Mouse (Mus musculus) intestine, embryonic 15.5 days (tissue): ENCODE measurements around the gene Ifitm6. TPM values are rescaled to one million over a fixed set of nuclear protein-coding genes. Genes with fewer than 3 reads are reported as not detected.
A peak's percentile ranks its signal among the peaks of the same experiment; 100 is the strongest.
"Not testable (repeated sequence)": the region's sequence is repeated elsewhere in the genome, so short reads cannot be mapped to it uniquely, and the experiment has no call there.

Experiments used
- ATAC-seq: fragments of 200-750 bp; cut with Nextera tagmentation; 2 replicates; pipeline ENCODE4 v1.8.0; 2017; ENCODE audit warnings: moderate TSS enrichment, moderate library complexity
- H3K27ac ChIP-seq: fragments of 300-500 bp; sonication (generic); 2 replicates; pipeline ENCODE4 v1.5.1; 2015; ENCODE audit warnings: mild to moderate bottlenecking, inconsistent platforms
- H3K27me3 ChIP-seq: fragments of 300-500 bp; sonication (generic); replicated peaks from 2 replicates; pipeline ENCODE4 v1.6.1; 2015; ENCODE audit warnings: inconsistent platforms
- H3K36me3 ChIP-seq: fragments of 300-500 bp; sonication (generic); 2 replicates; pipeline ENCODE4 v1.6.1; 2015; ENCODE audit warnings: inconsistent platforms
- H3K4me1 ChIP-seq: fragments of 300-500 bp; sonication (generic); replicated peaks from 2 replicates; pipeline ENCODE4 v1.6.1; 2015; ENCODE audit warnings: inconsistent platforms
- H3K4me2 ChIP-seq: fragments of 300-500 bp; sonication (generic); replicated peaks from 2 replicates; pipeline ENCODE4 v1.6.1; 2015; ENCODE audit warnings: mild to moderate bottlenecking, inconsistent platforms
- H3K4me3 ChIP-seq: fragments of 300-500 bp; sonication (generic); replicated peaks from 2 replicates; pipeline ENCODE4 v1.5.1; 2015; ENCODE audit warnings: inconsistent platforms
- H3K9ac ChIP-seq: fragments of 300-500 bp; sonication (generic); 2 replicates; pipeline ENCODE4 v1.6.1; 2015; ENCODE audit warnings: inconsistent platforms
- H3K9me3 ChIP-seq: fragments of 300-500 bp; sonication (generic); 2 replicates; pipeline ENCODE4 v1.6.1; 2016; ENCODE audit warnings: inconsistent platforms
- WGBS: fragments of 180-500 bp; shearing (Covaris S2); methylation state at CpG from one replicate; pipeline ENCODE4 v1.1.7; 2015; 5-methylcytosine and 5-hydroxymethylcytosine counted together
- polyA plus RNA-seq: library from polyadenylated mRNA; unstranded; fragments of >200 nt; fragmentation: Nextera tagmentation; extraction: Ambion mirVana; gene quantifications from 2 replicates; pipeline ENCODE4 v1.2.1, GENCODE M21; 2015

Ifitm6 gene
- 1.6 and 3.6 TPM in 2 replicates for polyA plus RNA-seq

DNA sequence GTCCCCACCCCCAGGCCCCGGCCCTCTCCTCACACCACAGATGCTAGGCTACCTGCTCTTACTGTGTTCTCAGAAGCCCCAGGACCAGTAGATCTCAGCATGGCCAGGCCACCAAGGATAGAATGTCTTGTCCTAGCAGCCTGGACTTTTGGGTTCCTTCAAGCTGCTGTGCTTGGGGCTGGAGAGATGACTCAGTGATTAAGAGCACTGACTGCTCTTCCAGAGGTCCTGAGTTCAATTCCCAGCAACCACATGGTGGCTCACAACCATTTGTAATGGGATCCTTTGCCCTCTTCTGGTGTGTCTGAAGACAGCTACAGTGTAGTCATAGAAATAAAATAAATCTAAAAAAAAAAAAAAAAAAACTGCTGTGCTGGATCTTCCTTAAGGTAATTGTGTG, at the start of gene Ifitm6:
TSS of gene Ifitm6 (minus strand) at position 101 of the 400 bp plus-strand sequence.
- not testable (repeated sequence) for H3K27me3 ChIP-seq, ATAC-seq, H3K4me1 ChIP-seq, H3K36me3 ChIP-seq, H3K4me2 ChIP-seq, H3K27ac ChIP-seq, H3K4me3 ChIP-seq, H3K9me3 ChIP-seq, H3K9ac ChIP-seq
- WGBS, result 82% methylated on average over 1 of the region's 1 CpGs

DNA sequence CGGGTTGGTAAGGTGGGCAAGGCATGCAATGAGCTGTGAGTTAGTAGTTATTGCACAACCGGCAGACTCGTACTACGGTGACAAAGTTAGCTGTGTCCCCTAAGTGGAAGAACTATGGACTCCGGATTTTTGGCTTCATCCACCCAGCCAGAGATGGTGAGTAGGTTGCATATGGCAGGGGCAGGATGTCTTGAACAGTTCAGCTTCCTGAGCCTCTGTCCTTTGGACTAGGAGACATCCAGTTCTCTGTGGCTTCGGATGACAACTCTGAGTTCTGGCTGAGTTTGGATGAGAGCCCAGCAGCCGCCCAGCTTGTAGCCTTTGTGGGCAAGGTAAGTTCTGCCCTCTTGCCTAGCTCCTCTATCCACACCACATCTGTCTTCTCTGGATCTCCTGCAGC, 46.9 kb upstream of the Ifitm6 start:
- 76% methylated on average over 7 of the region's 7 CpGs for WGBS
- H3K4me2 ChIP-seq, result no peak overlapping the region
- H3K4me1 ChIP-seq, result peaks cover 20% of the 10 kb centered on the region
- H3K4me3 ChIP-seq, result no peak overlapping the region
- H3K9ac ChIP-seq, result no peak overlapping the region
- 0 out of 2 replicates have a peak, but pooled peaks cover 2% of the 10 kb centered on the region for H3K36me3 ChIP-seq
- 0 out of 2 replicates have a peak, but pooled peaks cover 2% of the 10 kb centered on the region for H3K27me3 ChIP-seq
- no peak for ATAC-seq
- 0 out of 2 replicates have a peak overlapping the region, but pooled peaks have one; percentile 28 for H3K27ac ChIP-seq
- no peaks in the 10 kb centered on the region for H3K9me3 ChIP-seq

DNA sequence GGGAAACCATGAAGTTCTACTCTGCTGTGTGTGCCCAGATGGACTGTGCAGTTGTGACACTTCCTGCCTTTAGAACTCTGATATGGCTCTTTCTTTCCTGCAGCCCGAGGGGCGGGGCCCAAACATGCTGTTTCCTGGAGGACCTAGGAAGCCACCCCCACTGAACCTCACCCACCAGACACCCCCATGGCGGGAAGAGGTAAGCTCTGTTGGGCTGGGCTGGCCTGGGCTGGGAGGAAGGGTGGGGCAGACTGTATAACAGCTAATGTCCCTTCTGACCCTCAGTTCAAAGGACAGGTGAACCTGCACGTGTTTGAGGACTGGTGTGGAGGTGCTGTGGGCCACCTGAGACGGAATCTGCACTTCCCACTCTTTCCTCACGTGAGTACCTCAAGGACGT, 46.5 kb upstream of the Ifitm6 start:
- ATAC-seq, result peak; percentile 81
- H3K4me2 ChIP-seq, result no peak overlapping the region; the same call in 1 of the 2 replicates
- 0 out of 2 replicates have a peak, but pooled peaks cover 2% of the 10 kb centered on the region for H3K36me3 ChIP-seq

DNA sequence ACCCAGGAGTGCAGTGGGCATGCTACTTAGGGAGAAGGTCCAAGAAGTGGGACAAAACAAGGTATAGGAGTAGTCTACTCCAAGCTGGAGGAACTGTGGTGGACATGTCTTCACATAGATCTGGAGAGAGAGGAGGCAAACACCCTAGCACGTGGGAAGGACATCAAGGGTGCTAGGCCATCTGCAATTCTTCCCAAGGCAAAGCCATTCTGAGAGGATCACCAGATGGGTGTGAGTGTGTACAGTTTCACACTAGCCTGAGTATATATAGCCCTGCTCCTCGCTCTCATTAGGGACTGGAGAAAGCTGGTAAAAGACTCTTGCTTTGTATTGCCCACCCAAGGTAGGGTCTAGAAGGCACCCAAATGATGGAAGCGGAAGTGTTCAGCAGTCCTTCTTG, 45.6 kb upstream of the Ifitm6 start:
- H3K4me1 ChIP-seq, result peaks cover 20% of the 10 kb centered on the region
- H3K36me3 ChIP-seq, result 0 out of 2 replicates have a peak, but pooled peaks cover 2% of the 10 kb centered on the region
- H3K9ac ChIP-seq, result no peak overlapping the region
- H3K27me3 ChIP-seq, result 0 out of 2 replicates have a peak, but pooled peaks cover under 1% of the 10 kb centered on the region
- H3K4me2 ChIP-seq, result no peak overlapping the region
- H3K27ac ChIP-seq, result 0 out of 2 replicates have a peak overlapping the region, but pooled peaks have one; percentile 28
- no peak for ATAC-seq
- no peaks in the 10 kb centered on the region for H3K9me3 ChIP-seq
- H3K4me3 ChIP-seq, result no peak overlapping the region
- 90% methylated on average over 3 of the region's 3 CpGs for WGBS

More for the DNA sequence above, 46.5 kb upstream of the Ifitm6 start:
- H3K9me3 ChIP-seq, result no peaks in the 10 kb centered on the region
- H3K9ac ChIP-seq, result no peak overlapping the region
- no peak overlapping the region for H3K4me3 ChIP-seq
- 0 out of 2 replicates have a peak, but pooled peaks cover 2% of the 10 kb centered on the region for H3K27me3 ChIP-seq
- 0 out of 2 replicates have a peak overlapping the region, but pooled peaks have one; percentile 28 for H3K27ac ChIP-seq
- WGBS, result 59% methylated on average over 7 of the region's 7 CpGs
- H3K4me1 ChIP-seq, result peaks cover 20% of the 10 kb centered on the region

DNA sequence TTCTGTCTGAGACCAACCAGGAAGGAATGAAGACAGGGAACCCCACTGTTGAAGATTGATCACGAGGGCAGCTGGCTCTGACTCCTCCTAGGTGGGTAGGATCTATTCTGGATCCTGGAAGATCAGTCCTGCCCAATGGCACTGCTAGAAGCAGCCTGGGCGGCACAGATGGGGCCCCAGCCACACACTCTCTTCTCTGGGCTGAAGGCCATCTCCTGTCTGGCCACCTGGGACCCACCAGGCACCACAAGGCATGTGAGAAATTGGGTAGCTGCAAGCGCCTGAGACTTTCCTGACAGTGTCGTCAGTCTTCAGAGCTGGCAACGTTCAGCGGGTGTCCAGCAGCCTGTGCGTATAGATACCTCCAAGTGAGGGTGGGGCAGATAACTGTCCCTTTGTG, 44.8 kb upstream of the Ifitm6 start:
- Histone ChIP-seq H3K4me3 (no peak overlapping the region), H3K27ac (no peak overlapping the region), H3K36me3 (0 out of 2 replicates have a peak, but pooled peaks cover 2% of the 10 kb centered on the region), H3K27me3 (no peaks in the 10 kb centered on the region), H3K4me1 (peaks cover 20% of the 10 kb centered on the region), H3K4me2 (no peak overlapping the region), H3K9me3 (no peaks in the 10 kb centered on the region), H3K9ac (no peak overlapping the region)
- no peak for ATAC-seq
- WGBS, result 75% methylated on average over 7 of the region's 7 CpGs

DNA sequence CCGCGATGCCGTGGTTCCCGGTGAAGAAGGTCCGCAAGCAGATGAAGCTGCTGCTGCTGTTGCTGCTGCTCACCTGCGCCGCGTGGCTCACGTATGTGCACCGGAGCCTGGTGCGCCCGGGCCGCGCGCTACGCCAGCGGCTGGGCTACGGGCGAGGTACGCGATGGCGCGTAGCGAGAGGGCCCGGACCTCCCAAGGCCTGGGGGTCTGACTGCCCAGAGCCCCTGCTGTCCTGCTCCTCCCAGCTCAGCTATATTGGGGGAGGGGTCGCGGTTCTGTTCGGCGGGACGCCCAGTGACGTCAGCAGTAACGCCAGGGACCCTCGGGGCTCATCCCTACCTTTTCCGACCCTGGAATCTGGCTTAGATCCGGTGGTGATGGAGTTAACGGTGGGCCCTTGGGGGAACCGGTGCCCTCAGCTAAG, 43.6 kb upstream of the Ifitm6 start:
- H3K9ac ChIP-seq, result peak overlapping the region; percentile 64
- no peaks in the 10 kb centered on the region for H3K27me3 ChIP-seq
- peak; percentile 48 for ATAC-seq
- H3K4me1 ChIP-seq, result peaks cover 20% of the 10 kb centered on the region
- peak overlapping the region; percentile 88 for H3K4me2 ChIP-seq
- peak overlapping the region; percentile 68 for H3K4me3 ChIP-seq
- no peaks in the 10 kb centered on the region for H3K9me3 ChIP-seq
- H3K36me3 ChIP-seq, result no peaks in the 10 kb centered on the region
- under 1% methylated on average over 37 of the region's 37 CpGs for WGBS
- 0 out of 2 replicates have a peak overlapping the region, but pooled peaks have one; percentile 17 for H3K27ac ChIP-seq

DNA sequence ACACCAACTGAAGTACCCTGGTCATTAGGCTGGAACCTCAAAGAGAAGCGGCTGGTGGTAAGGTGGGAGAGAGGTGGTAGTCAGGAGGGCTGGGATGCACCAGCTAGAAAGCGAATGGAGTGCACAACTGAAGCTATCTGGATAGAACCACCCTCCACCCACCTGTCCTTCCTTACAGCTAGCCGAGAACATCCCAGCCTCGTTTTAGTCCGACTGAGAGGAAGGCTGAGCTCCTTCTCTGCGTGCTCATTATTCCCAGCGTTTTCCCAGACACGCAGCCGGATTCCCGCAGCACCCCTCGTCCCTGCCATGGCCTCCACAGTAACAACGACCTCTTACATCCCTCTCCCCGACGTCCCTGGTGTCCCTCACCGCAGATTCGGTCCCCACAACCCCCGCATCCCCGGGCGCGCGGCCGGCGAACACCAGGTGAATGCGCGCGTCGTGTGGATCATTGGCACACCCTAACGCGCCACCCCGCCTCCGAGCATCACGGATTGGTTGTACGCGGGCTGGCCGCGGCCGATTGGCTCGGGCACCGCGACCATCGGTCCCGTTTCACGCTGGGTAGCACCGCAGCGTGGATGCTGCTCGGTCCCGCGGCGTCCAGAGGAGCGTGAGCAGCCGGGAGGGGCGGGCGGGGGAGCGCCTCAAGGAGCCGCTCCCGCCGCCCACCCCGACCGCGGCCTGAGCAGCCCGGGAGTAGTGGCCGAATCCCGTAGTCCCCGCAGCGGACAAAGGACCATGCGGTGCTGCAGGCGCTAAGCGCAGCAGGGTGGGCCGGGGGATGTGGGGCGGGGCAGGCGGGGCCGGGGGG, 42.9 kb upstream of the Ifitm6 start, which contains the start of gene B4galnt4:
TSS of gene B4galnt4 (plus strand) at position 679 of the 817 bp plus-strand sequence.
- ATAC-seq, result peak; percentile 89
- H3K9ac ChIP-seq, result peak within 1 kb of the TSS; percentile 64
- WGBS, result under 1% methylated on average over 72 of the region's 72 CpGs

DNA sequence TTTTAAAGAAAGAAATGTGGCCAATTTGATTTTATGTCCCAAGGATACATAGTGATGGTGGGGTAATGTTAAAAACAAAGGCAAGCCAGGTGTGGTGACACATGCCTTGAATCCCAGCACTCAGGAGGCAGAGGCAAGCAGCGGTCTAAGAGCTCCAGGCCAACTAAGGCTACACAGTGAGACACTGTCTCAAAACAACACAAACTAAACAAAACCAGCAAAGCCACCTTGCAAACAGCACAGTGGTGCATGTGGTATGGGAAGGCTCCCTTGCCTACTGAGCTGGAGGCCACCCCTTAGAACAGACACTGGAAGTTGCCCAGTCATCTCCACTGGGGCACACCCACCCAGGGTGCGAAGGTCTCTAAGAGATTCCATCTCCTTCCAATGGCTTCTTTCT, 42.2 kb upstream of the Ifitm6 start:
- Histone ChIP-seq H3K4me1 (peaks cover 20% of the 10 kb centered on the region), H3K4me3 (peak overlapping the region; percentile 68), H3K9ac (peak overlapping the region; percentile 64), H3K27me3 (no peaks in the 10 kb centered on the region), H3K36me3 (no peaks in the 10 kb centered on the region), H3K27ac (no peak overlapping the region), H3K4me2 (peak overlapping the region; percentile 88), H3K9me3 (no peaks in the 10 kb centered on the region)
- WGBS, result 54% methylated on average over 2 of the region's 2 CpGs
- ATAC-seq, result peak; percentile 22; the same call in 1 of the 2 replicates

More for the DNA sequence above, 42.9 kb upstream of the Ifitm6 start, which contains the start of gene B4galnt4:
- H3K27ac ChIP-seq, result 0 out of 2 replicates have a peak within 1 kb of the TSS, but pooled peaks have one; percentile 17
- H3K27me3 ChIP-seq, result no peaks in the 10 kb centered on the region
- no peaks in the 10 kb centered on the region for H3K36me3 ChIP-seq
- peaks cover 20% of the 10 kb centered on the region for H3K4me1 ChIP-seq
- H3K9me3 ChIP-seq, result no peaks in the 10 kb centered on the region
- H3K4me2 ChIP-seq, result peak within 1 kb of the TSS; percentile 88
- peak within 1 kb of the TSS; percentile 68 for H3K4me3 ChIP-seq

DNA sequence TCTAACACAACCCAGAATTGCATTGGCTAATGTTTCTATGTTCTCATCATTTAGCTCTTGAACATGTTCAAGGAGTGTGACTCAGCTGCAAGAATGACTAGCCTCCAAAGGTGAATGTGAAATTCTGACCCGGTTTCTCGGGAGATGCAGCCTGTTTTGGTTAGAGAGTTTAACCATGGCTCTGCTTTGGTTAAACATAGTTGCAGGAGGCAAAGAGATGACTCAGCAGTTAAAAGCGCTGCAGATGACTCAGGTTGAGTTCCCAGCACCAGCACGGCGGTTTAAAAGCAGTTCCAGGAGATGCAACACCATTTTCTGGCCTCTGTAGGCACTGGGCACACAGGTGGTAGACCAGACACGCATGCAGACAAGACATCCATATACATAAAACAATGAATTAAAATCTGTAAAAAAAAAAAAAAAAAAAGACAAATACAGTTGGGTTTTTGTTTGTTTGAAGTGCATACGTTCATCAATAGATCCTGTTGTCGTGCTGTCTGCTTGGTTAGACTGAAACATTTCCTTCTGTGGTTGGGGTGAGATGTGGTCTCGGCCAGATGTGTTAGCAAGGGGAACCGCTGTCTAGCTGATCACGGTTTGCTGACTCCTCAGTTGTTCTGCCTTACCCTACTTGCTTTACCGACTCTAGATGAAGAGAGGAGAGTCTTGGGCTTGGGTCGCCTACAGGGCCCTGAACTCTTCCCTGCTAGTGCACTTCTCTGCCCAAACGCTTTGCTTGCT, 41.0 kb upstream of the Ifitm6 start:
- H3K36me3 ChIP-seq, result no peaks in the 10 kb centered on the region
- H3K27ac ChIP-seq, result no peak overlapping the region
- no peak for ATAC-seq
- 89% methylated on average over 14 of the region's 14 CpGs for WGBS
- H3K9me3 ChIP-seq, result no peaks in the 10 kb centered on the region
- no peak overlapping the region for H3K9ac ChIP-seq
- H3K4me1 ChIP-seq, result peaks cover 18% of the 10 kb centered on the region
- no peak overlapping the region for H3K4me2 ChIP-seq
- no peaks in the 10 kb centered on the region for H3K27me3 ChIP-seq
- no peak overlapping the region for H3K4me3 ChIP-seq

DNA sequence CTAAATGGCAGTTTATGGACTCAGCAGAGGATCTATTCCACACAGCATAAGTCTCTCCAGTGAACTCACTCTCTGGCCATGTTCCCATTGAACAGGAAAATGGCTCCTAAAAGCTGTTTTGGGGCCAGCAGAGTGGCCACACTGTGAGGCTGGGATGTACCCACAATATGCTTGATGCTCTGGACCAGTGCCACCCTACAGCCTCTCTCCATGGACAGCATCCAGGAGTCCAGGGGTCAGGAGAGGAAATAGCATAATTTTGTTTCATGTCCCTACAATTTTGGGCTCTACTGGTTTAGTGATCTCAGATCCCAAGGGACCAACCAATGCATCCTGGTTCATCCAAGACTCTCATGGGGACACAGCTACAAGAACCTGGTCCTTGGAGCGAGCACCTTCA, 39.8 kb upstream of the Ifitm6 start:
- H3K9me3 ChIP-seq, result no peaks in the 10 kb centered on the region
- no peak overlapping the region for H3K9ac ChIP-seq
- H3K36me3 ChIP-seq, result no peaks in the 10 kb centered on the region
- H3K4me3 ChIP-seq, result no peak overlapping the region
- no peak overlapping the region for H3K4me2 ChIP-seq
- H3K27me3 ChIP-seq, result no peaks in the 10 kb centered on the region
- ATAC-seq, result no peak
- WGBS, result 97% methylated on average over 1 of the region's 1 CpGs
- H3K4me1 ChIP-seq, result peaks cover 17% of the 10 kb centered on the region
- H3K27ac ChIP-seq, result no peak overlapping the region

DNA sequence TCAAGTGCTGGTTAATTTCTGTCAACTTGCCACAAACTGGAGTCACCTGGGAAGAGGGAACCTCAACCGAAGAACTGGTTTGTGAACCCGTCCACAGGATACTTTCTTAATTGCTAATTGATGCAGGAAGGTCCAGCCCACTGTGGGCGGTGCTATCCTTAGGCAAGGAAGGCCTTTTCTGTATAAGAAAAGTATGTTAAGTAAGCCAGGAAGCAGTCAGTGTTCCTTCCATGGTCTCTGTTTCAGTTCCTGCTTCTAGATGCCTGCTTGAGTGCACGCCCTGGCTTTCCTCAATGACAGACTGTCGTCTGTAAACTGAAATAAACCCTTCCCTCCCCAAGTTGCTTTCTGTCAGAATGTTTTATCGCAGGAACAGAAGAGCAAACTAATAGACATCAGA, 39.3 kb upstream of the Ifitm6 start:
- no peak overlapping the region for H3K4me3 ChIP-seq
- no peaks in the 10 kb centered on the region for H3K27me3 ChIP-seq
- no peaks in the 10 kb centered on the region for H3K36me3 ChIP-seq
- ATAC-seq, result no peak
- no peak overlapping the region for H3K4me2 ChIP-seq
- WGBS, result 81% methylated on average over 6 of the region's 6 CpGs
- H3K27ac ChIP-seq, result no peak overlapping the region
- H3K9ac ChIP-seq, result no peak overlapping the region
- H3K4me1 ChIP-seq, result peaks cover 13% of the 10 kb centered on the region
- H3K9me3 ChIP-seq, result no peaks in the 10 kb centered on the region

DNA sequence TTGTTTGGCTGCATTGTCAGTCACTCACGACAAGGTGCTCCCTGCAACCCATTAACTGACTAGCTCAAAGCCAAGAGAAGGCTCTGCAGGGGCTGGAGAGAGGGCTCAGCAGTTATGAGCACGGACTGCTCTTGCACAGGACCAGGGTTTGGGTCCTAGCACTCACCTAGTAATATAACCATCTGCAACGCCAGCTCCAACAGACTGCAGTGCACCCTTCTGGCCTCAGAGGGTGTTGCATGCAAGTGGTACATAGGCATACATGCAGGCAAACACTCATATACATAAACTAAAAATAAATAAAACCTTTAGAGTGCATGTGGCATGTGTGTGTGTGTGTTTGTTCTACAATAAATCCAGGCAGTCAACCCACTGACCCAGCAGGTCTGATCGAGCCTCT, 38.1 kb upstream of the Ifitm6 start:
- Histone ChIP-seq H3K36me3 (no peaks in the 10 kb centered on the region), H3K9ac (no peak overlapping the region), H3K4me3 (no peak overlapping the region), H3K4me1 (peaks cover 6% of the 10 kb centered on the region; the same call in 1 of the 2 replicates), H3K27me3 (no peaks in the 10 kb centered on the region), H3K27ac (no peak overlapping the region), H3K9me3 (no peaks in the 10 kb centered on the region), H3K4me2 (no peak overlapping the region)
- no peak for ATAC-seq
- WGBS, result 77% methylated on average over 4 of the region's 4 CpGs
